Mouse (Mus musculus) forebrain, embryonic 12.5 days (tissue): Measurements from ENCODE around the gene Apbb2. TPM values are rescaled to one million over a fixed set of nuclear protein-coding genes. Genes with fewer than 3 reads are reported as not detected.

Experiments
- ATAC-seq: fragments of 200-750 bp; cut with Nextera tagmentation; 2 replicates; pipeline ENCODE4 v1.8.0; 2017; ENCODE audit warnings: moderate TSS enrichment; ENCODE audit not compliant: low FRiP score
- H3K27ac ChIP-seq: fragments of 300-500 bp; sonication (generic); 2 replicates; pipeline ENCODE4 v1.5.1; 2016; ENCODE audit warnings: mild to moderate bottlenecking
- H3K27me3 ChIP-seq: fragments of 300-500 bp; sonication (generic); 2 replicates; pipeline ENCODE4 v1.6.1; 2016; ENCODE audit warnings: mild to moderate bottlenecking
- H3K36me3 ChIP-seq: fragments of 300-500 bp; sonication (generic); replicated peaks from 2 replicates; pipeline ENCODE4 v1.6.1; 2016; ENCODE audit warnings: mild to moderate bottlenecking
- H3K4me1 ChIP-seq: fragments of 300-500 bp; sonication (generic); 2 replicates; pipeline ENCODE4 v1.6.1; 2016
- H3K4me2 ChIP-seq: fragments of 300-500 bp; sonication (generic); 2 replicates; pipeline ENCODE4 v1.6.1; 2016; ENCODE audit warnings: mild to moderate bottlenecking, moderate library complexity
- H3K4me3 ChIP-seq: fragments of 300-500 bp; sonication (generic); replicated peaks from 2 replicates; pipeline ENCODE4 v1.5.1; 2016; ENCODE audit warnings: mild to moderate bottlenecking
- H3K9ac ChIP-seq: fragments of 300-500 bp; sonication (generic); 2 replicates; pipeline ENCODE4 v1.6.1; 2016; ENCODE audit warnings: mild to moderate bottlenecking
- H3K9me3 ChIP-seq: fragments of 300-500 bp; sonication (generic); 2 replicates; pipeline ENCODE4 v1.6.1; 2016
- WGBS: fragments of 180-500 bp; shearing (Covaris S2); methylation state at CpG from one replicate; pipeline ENCODE4 v1.1.7; 2016; 5-methylcytosine and 5-hydroxymethylcytosine counted together
- polyA plus RNA-seq: library from polyadenylated mRNA; unstranded; fragments of >200 nt; fragmentation: Nextera tagmentation; extraction: Ambion mirVana; gene quantifications from 2 replicates; pipeline ENCODE4 v1.2.1, GENCODE M21; 2016

The Apbb2 gene
- polyA plus RNA-seq, 1 experiment from 2014 or later, result 53.4 TPM

GRCm38 (mm10) chr5:66543761-66544160 is 74.8 kb downstream of the Apbb2 start:
- Histone ChIP-seq H3K4me1 (peaks cover 26% of the 10 kb centered on the region), H3K9me3 (0 out of 2 replicates have a peak, but pooled peaks cover 4% of the 10 kb centered on the region), H3K27me3 (no peaks in the 10 kb centered on the region), H3K9ac (no peak overlapping the region), H3K27ac (no peak overlapping the region), H3K4me3 (no peak overlapping the region), H3K4me2 (no peak overlapping the region), H3K36me3 (no peaks in the 10 kb centered on the region)
- no peak for ATAC-seq
- 39% methylated on average over 6 of the region's 6 CpGs for WGBS

- H3K27ac ChIP-seq, result no peak overlapping the region
- WGBS, result 74% methylated on average over 6 of the region's 6 CpGs
- no peak for ATAC-seq
These were observed 75.2 kb downstream of the Apbb2 start for GRCm38 (mm10) chr5:66543344-66543743.

DNA sequence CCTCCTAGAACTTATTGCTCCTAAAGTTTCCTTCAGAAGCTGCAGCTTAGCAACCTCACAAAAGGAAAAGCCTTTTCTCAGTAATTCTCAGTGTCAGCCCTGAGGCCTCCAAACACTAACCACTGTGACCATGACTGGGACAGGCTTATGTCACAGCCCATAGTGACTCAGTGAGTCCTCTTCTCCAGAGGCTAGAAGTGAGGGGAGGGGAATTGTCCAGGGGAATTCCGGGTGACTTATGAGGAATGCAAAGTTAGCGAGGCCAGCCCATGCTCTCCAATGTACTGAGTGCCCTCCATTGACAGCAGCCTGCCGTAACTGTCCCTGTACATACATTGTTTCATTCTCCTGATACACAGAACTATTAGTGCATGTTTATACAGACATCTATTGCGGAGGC is 76.1 kb downstream of the Apbb2 start:
- WGBS, result 78% methylated on average over 4 of the region's 4 CpGs
- Histone ChIP-seq H3K9me3 (no peaks in the 10 kb centered on the region), H3K4me1 (peaks cover 26% of the 10 kb centered on the region), H3K9ac (no peak overlapping the region), H3K27ac (no peak overlapping the region), H3K4me2 (no peak overlapping the region), H3K27me3 (no peaks in the 10 kb centered on the region), H3K4me3 (no peak overlapping the region), H3K36me3 (no peaks in the 10 kb centered on the region)
- ATAC-seq, result no peak

More at GRCm38 (mm10) chr5:66543344-66543743, 75.2 kb downstream of the Apbb2 start:
- H3K27me3 ChIP-seq, result no peaks in the 10 kb centered on the region
- H3K9ac ChIP-seq, result no peak overlapping the region
- no peaks in the 10 kb centered on the region for H3K36me3 ChIP-seq
- H3K4me1 ChIP-seq, result peaks cover 26% of the 10 kb centered on the region
- H3K9me3 ChIP-seq, result no peaks in the 10 kb centered on the region
- H3K4me2 ChIP-seq, result no peak overlapping the region
- no peak overlapping the region for H3K4me3 ChIP-seq

DNA sequence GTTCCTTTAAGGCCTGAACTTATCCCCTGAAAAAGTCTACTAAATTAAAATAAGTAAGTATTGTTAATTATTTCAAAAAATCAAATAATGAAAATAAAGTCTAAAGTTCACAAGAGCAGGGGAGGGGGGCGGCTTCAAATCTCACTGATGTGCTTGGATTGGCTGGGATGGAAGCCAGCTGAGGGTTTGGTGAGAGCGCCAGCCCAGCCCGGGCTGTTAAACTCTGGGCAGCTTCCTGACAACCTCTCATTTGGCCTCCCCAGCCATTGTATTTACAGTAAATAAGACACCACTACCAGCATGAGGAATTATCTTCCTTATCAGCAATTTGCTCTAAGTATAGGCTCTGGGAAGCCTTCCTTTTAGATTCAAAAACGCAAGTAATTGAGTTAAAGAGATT is 77.2 kb downstream of the Apbb2 start:
- no peaks in the 10 kb centered on the region for H3K27me3 ChIP-seq
- WGBS, result 83% methylated on average over 4 of the region's 4 CpGs
- H3K27ac ChIP-seq, result no peak overlapping the region
- H3K4me3 ChIP-seq, result no peak overlapping the region
- H3K9ac ChIP-seq, result no peak overlapping the region
- H3K4me2 ChIP-seq, result no peak overlapping the region
- H3K9me3 ChIP-seq, result no peaks in the 10 kb centered on the region
- peaks cover 31% of the 10 kb centered on the region for H3K4me1 ChIP-seq
- no peaks in the 10 kb centered on the region for H3K36me3 ChIP-seq
- ATAC-seq, result no peak

GRCm38 (mm10) chr5:66540246-66540645 is 78.3 kb downstream of the Apbb2 start:
- peaks cover 33% of the 10 kb centered on the region for H3K4me1 ChIP-seq

GRCm38 (mm10) chr5:66537811-66538210 is 80.8 kb downstream of the Apbb2 start:
- no peak overlapping the region for H3K27ac ChIP-seq
- no peaks in the 10 kb centered on the region for H3K9me3 ChIP-seq
- 85% methylated on average over 7 of the region's 7 CpGs for WGBS
- H3K4me3 ChIP-seq, result no peak overlapping the region
- H3K4me2 ChIP-seq, result no peak overlapping the region
- H3K4me1 ChIP-seq, result peaks cover 27% of the 10 kb centered on the region
- H3K36me3 ChIP-seq, result no peaks in the 10 kb centered on the region
- H3K27me3 ChIP-seq, result no peaks in the 10 kb centered on the region
- no peak overlapping the region for H3K9ac ChIP-seq
- no peak for ATAC-seq

More at GRCm38 (mm10) chr5:66540246-66540645, 78.3 kb downstream of the Apbb2 start:
- no peaks in the 10 kb centered on the region for H3K9me3 ChIP-seq
- ATAC-seq, result no peak
- no peaks in the 10 kb centered on the region for H3K27me3 ChIP-seq
- no peak overlapping the region for H3K4me2 ChIP-seq
- no peak overlapping the region for H3K4me3 ChIP-seq
- no peak overlapping the region for H3K9ac ChIP-seq
- no peaks in the 10 kb centered on the region for H3K36me3 ChIP-seq
- 98% methylated on average over 4 of the region's 4 CpGs for WGBS
- H3K27ac ChIP-seq, result no peak overlapping the region

GRCm38 (mm10) chr5:66536696-66537358 is 81.8 kb downstream of the Apbb2 start:
- Histone ChIP-seq H3K4me3 (no peak overlapping the region), H3K9ac (no peak overlapping the region), H3K27ac (no peak overlapping the region), H3K4me2 (no peak overlapping the region), H3K9me3 (no peaks in the 10 kb centered on the region), H3K36me3 (no peaks in the 10 kb centered on the region), H3K4me1 (peaks cover 27% of the 10 kb centered on the region), H3K27me3 (no peaks in the 10 kb centered on the region)
- ATAC-seq, result no peak
- 59% methylated on average over 8 of the region's 8 CpGs for whole genome bisulfite sequencing

DNA sequence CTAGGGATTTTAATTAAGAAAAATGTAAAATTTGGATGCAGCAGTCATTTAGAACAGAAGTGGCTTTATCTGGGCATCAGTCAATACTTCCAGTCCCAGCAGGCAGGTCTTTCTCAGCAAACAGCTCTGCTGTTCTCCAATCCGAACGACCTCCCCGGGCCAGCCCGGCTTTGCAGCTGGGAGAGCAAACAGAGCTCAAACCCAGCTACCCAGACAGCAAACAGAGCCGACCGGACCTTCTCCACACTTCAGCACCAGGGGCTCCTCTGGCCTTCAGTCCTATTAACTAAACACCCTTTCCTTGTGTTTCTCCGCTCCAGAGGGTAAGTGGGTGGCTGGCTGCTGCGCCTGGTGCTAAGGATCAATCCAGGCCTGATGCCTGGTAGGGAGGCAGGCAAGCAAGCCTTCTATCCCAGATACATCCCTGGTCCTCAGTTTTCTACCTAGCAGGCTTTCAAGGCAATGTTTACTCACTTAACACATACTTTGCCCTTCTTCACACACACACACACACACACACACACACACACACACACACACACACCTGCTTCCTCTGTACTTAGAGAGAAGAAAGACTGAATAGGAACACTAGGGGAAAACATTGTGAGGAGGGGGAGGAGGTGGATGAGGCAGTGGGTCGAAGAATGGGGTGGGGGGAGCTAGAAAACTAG is 82.9 kb downstream of the Apbb2 start:
- ATAC-seq, result peak; percentile 33; the same call in 1 of the 2 replicates

GRCm38 (mm10) chr5:66533711-66534425 is 84.7 kb downstream of the Apbb2 start:
- no peak overlapping the region for H3K4me3 ChIP-seq
- no peaks in the 10 kb centered on the region for H3K9me3 ChIP-seq
- H3K27me3 ChIP-seq, result no peaks in the 10 kb centered on the region
- H3K4me2 ChIP-seq, result no peak overlapping the region
- H3K9ac ChIP-seq, result no peak overlapping the region
- 93% methylated on average over 14 of the region's 14 CpGs for WGBS
- no peak overlapping the region for H3K27ac ChIP-seq
- no peaks in the 10 kb centered on the region for H3K36me3 ChIP-seq
- H3K4me1 ChIP-seq, result peaks cover 27% of the 10 kb centered on the region
- no peak for ATAC-seq

More for the DNA sequence above, 82.9 kb downstream of the Apbb2 start:
- peaks cover 27% of the 10 kb centered on the region for H3K4me1 ChIP-seq
- peak overlapping the region; percentile 42; the same call in 1 of the 2 replicates for H3K27ac ChIP-seq
- no peak overlapping the region for H3K9ac ChIP-seq
- H3K27me3 ChIP-seq, result no peaks in the 10 kb centered on the region
- H3K9me3 ChIP-seq, result no peaks in the 10 kb centered on the region
- 44% methylated on average over 9 of the region's 9 CpGs for WGBS
- no peaks in the 10 kb centered on the region for H3K36me3 ChIP-seq
- H3K4me2 ChIP-seq, result no peak overlapping the region
- H3K4me3 ChIP-seq, result no peak overlapping the region

DNA sequence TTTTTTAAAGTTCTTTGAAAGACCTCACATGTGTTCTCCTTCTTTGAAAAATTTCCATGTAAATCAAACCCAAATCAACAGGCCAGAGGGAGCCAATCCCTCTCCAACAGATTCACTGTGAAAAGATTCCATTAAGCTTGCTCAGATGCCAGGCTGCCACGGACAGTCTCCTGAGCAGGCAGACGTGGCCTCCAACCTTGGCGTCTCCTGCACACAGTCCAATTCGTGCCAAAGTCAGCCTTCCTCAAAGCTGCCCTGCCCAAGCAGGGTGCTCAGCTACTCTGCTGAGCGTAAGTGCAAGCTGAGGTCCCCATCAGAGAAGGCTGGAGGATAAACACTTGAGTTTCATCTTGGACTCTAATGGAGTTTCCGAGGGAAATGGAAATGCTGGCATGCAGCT is 85.8 kb downstream of the Apbb2 start:
- no peak overlapping the region for H3K4me3 ChIP-seq
- H3K4me2 ChIP-seq, result no peak overlapping the region
- peaks cover 27% of the 10 kb centered on the region for H3K4me1 ChIP-seq
- no peak overlapping the region for H3K9ac ChIP-seq
- 86% methylated on average over 6 of the region's 6 CpGs for WGBS
- H3K9me3 ChIP-seq, result no peaks in the 10 kb centered on the region
- no peak overlapping the region for H3K27ac ChIP-seq
- no peaks in the 10 kb centered on the region for H3K27me3 ChIP-seq
- no peaks in the 10 kb centered on the region for H3K36me3 ChIP-seq
- no peak for ATAC-seq

DNA sequence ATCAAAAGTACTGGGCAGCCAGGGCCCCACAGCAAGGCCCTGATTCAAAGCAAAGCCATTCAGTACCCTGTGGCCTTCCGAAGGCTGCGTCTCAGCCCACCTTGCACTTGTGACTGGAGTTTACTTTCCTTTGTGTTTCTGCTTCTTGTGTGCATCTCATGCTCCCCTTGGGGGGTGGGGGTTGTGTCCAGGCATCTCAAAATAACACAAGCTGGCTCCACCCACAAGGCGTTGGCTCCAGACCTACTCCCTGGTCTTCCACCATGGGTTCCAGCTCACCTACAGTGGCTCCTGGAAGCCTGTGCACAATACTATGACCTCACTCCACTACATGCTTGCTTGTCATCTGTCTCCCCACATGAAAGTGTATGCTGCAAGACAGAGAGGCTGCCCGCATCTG is 88.2 kb downstream of the Apbb2 start:
- no peak for ATAC-seq
- Histone ChIP-seq H3K4me3 (no peak overlapping the region), H3K9me3 (no peaks in the 10 kb centered on the region), H3K27ac (no peak overlapping the region), H3K9ac (no peak overlapping the region), H3K27me3 (no peaks in the 10 kb centered on the region), H3K4me2 (no peak overlapping the region), H3K36me3 (no peaks in the 10 kb centered on the region), H3K4me1 (peaks cover 17% of the 10 kb centered on the region)
- WGBS, result 82% methylated on average over 4 of the region's 4 CpGs

GRCm38 (mm10) chr5:66529631-66530030 is 89.0 kb downstream of the Apbb2 start:
- H3K4me1 ChIP-seq, result peaks cover 15% of the 10 kb centered on the region; the same call in 1 of the 2 replicates
- ATAC-seq, result no peak

More at GRCm38 (mm10) chr5:66529631-66530030, 89.0 kb downstream of the Apbb2 start:
- H3K4me3 ChIP-seq, result no peak overlapping the region
- WGBS, result 96% methylated on average over 7 of the region's 7 CpGs
- H3K27me3 ChIP-seq, result no peaks in the 10 kb centered on the region
- H3K9ac ChIP-seq, result no peak overlapping the region
- no peaks in the 10 kb centered on the region for H3K36me3 ChIP-seq
- H3K9me3 ChIP-seq, result no peaks in the 10 kb centered on the region
- H3K27ac ChIP-seq, result no peak overlapping the region
- no peak overlapping the region for H3K4me2 ChIP-seq
